Mouse (Mus musculus) spleen, postnatal 4 days (tissue): ENCODE measurements at regions not wholly inside any gene's neighbourhood (a gene's known extent, or its start where the extent isn't known, plus 50 kb on each side); places are given as distances from the start of the nearest gene placed in this dataset.

ENCODE experiments used
- DNase-seq, 2 experiments: peaks; one replicate each; pipeline ENCODE4 v3.0.0; 2022; ENCODE audit warnings: low spot score in 2 of 2

GRCm38 (mm10) chr5:100246709-100247108 lies 87.1 kb upstream of the Tmem150c start:
- DNase-seq: no peak

GRCm38 (mm10) chr5:100244811-100245210 lies 85.2 kb upstream of the Tmem150c start:
- no peak for DNase-seq

GRCm38 (mm10) chr5:100240876-100241275 lies 81.3 kb upstream of the Tmem150c start:
- peak in 1 of 2 experiments; percentile 68 for DNase-seq

- no peak for DNase-seq
These were observed 80.0 kb upstream of the Tmem150c start for GRCm38 (mm10) chr5:100239632-100240031.

- DNase-seq: no peak
These were observed 78.9 kb upstream of the Tmem150c start for GRCm38 (mm10) chr5:100238287-100239036.

GRCm38 (mm10) chr5:100237674-100238278 lies 78.2 kb upstream of the Tmem150c start:
- DNase-seq: no peak

- no peak for DNase-seq
These were observed 76.7 kb upstream of the Tmem150c start for GRCm38 (mm10) chr5:100236277-100236676.

- DNase-seq: no peak
These were observed 72.5 kb upstream of the Tmem150c start for GRCm38 (mm10) chr5:100232076-100232475.

- no peak for DNase-seq
These were observed 72.0 kb upstream of the Tmem150c start for GRCm38 (mm10) chr5:100231574-100231973.

- no peak for DNase-seq
These were observed 70.4 kb upstream of the Tmem150c start for GRCm38 (mm10) chr5:100230038-100230437.

GRCm38 (mm10) chr5:100227888-100228287 lies 68.3 kb upstream of the Tmem150c start:
- DNase-seq: no peak

GRCm38 (mm10) chr5:100226571-100227235 lies 67.1 kb upstream of the Tmem150c start:
- no peak for DNase-seq

- no peak for DNase-seq
These were observed 65.9 kb upstream of the Tmem150c start for GRCm38 (mm10) chr5:100225491-100225890.

- DNase-seq: no peak
These were observed 65.3 kb upstream of the Tmem150c start for GRCm38 (mm10) chr5:100224773-100225363.

GRCm38 (mm10) chr5:100221005-100221583 lies 61.5 kb upstream of the Tmem150c start:
- DNase-seq: no peak

GRCm38 (mm10) chr5:100220320-100220719 lies 60.7 kb upstream of the Tmem150c start:
- no peak for DNase-seq

- no peak for DNase-seq
These were observed 58.7 kb upstream of the Tmem150c start for GRCm38 (mm10) chr5:100218256-100218851.

- DNase-seq: no peak
These were observed 57.8 kb upstream of the Tmem150c start for GRCm38 (mm10) chr5:100217178-100218035.

GRCm38 (mm10) chr5:100213901-100214300 lies 54.3 kb upstream of the Tmem150c start:
- no peak for DNase-seq

GRCm38 (mm10) chr5:100210708-100211107 lies 51.1 kb upstream of the Tmem150c start:
- DNase-seq: no peak
